Mouse (Mus musculus) CH12.LX (cell line): ENCODE data around the gene Ghrhr. TPM values are rescaled to one million over a fixed set of nuclear protein-coding genes. Genes with fewer than 3 reads are reported as not detected.

Experiments
- DNase-seq: peaks from one replicate; pipeline ENCODE4 v3.0.0-alpha.2; 2013; ENCODE audit errors: extremely low read depth
- H3K27ac ChIP-seq: 2 replicates; pipeline ENCODE4 v1.5.1; 2012; ENCODE audit warnings: low read depth, mild to moderate bottlenecking, control low read depth, moderate library complexity; ENCODE audit not compliant: insufficient read depth
- H3K27me3 ChIP-seq: replicated peaks from 2 replicates; pipeline ENCODE3; 2012; ENCODE audit warnings: inconsistent platforms
- H3K36me3 ChIP-seq, 2 experiments: replicated peaks in 1 of 2; 2 replicates each; pipeline versions ENCODE3 to v1.6.1; 2012; ENCODE audit warnings: inconsistent platforms in 1 of 2, low read length in 1 of 2, mild to moderate bottlenecking in 1 of 2, mixed read lengths in 1 of 2, moderate library complexity in 1 of 2; ENCODE audit not compliant: control insufficient read depth in 1 of 2, insufficient read depth in 1 of 2
- H3K4me1 ChIP-seq, 2 experiments: 2 replicates each; pipeline ENCODE4 v1.6.1; 2012; ENCODE audit warnings: inconsistent platforms in 1 of 2, moderate library complexity in 1 of 2; ENCODE audit not compliant: insufficient read depth in 2 of 2, control insufficient read depth in 1 of 2
- H3K4me2 ChIP-seq: 2 replicates; pipeline ENCODE4 v1.6.1; 2012; ENCODE audit warnings: low read depth, mild to moderate bottlenecking, control low read depth; ENCODE audit not compliant: poor library complexity, insufficient read depth, severe bottlenecking
- H3K4me3 ChIP-seq, 3 experiments: fragments of 150-350 bp in 1 of 3; sonication (generic) in 1 of 3; replicated peaks in 1 of 3; 2 replicates each; pipeline versions ENCODE3 to v1.5.1; 2011 to 2012; ENCODE audit warnings: low read depth in 2 of 3, low read length in 2 of 3, mild to moderate bottlenecking in 2 of 3, moderate library complexity in 2 of 3, control low read depth in 1 of 3, improper control_type of control experiment in 1 of 3, inconsistent platforms in 1 of 3, mixed read lengths in 1 of 3; ENCODE audit not compliant: poor library complexity in 1 of 3
- H3K79me2 ChIP-seq: replicated peaks from 2 replicates; pipeline ENCODE4 v1.6.1; 2012; ENCODE audit warnings: mild to moderate bottlenecking, moderate library complexity; ENCODE audit not compliant: control insufficient read depth, poor library complexity, insufficient read depth, severe bottlenecking; ENCODE audit errors: extremely low read depth
- H3K9ac ChIP-seq: 2 replicates; pipeline ENCODE4 v1.6.1; 2012; ENCODE audit warnings: low read depth, mild to moderate bottlenecking, control low read depth, moderate library complexity; ENCODE audit not compliant: insufficient read depth
- H3K9me3 ChIP-seq: replicated peaks from 2 replicates; pipeline ENCODE3; 2012; ENCODE audit warnings: low read length, inconsistent platforms, mixed read lengths
- ELF1 ChIP-seq: IDR thresholded peaks from 2 replicates; pipeline ENCODE4 v1.6.1; 2014; ENCODE audit warnings: low read depth, mild to moderate bottlenecking, inconsistent platforms, low read length, improper control_type of control experiment
- ETS1 ChIP-seq: conservative IDR thresholded peaks from 2 replicates; pipeline ENCODE4 v1.6.1; 2012; ENCODE audit warnings: low read depth, mild to moderate bottlenecking, inconsistent platforms, low read length, improper control_type of control experiment, moderate library complexity
- GABPA ChIP-seq: IDR thresholded peaks from 2 replicates; pipeline ENCODE4 v1.6.1; 2012; ENCODE audit warnings: low read depth, low read length, improper control_type of control experiment, inconsistent platforms; ENCODE audit not compliant: insufficient replicate concordance
- HCFC1 ChIP-seq: IDR thresholded peaks from 2 replicates; pipeline ENCODE4 v1.6.1; 2012; ENCODE audit warnings: low read depth, mild to moderate bottlenecking, inconsistent platforms, low read length, improper control_type of control experiment
- IRF4 ChIP-seq: IDR thresholded peaks from 2 replicates; pipeline ENCODE4 v1.6.1; 2014; ENCODE audit warnings: low read depth, mild to moderate bottlenecking, inconsistent platforms, low read length, improper control_type of control experiment
- JUN ChIP-seq: IDR thresholded peaks from 2 replicates; pipeline ENCODE4 v1.6.1; 2011; ENCODE audit warnings: low read depth, mild to moderate bottlenecking, low read length, improper control_type of control experiment, moderate library complexity; ENCODE audit not compliant: insufficient read depth
- JUND ChIP-seq: conservative IDR thresholded peaks from 2 replicates; pipeline ENCODE4 v1.6.1; 2011; ENCODE audit warnings: low read depth, low read length, improper control_type of control experiment
- KAT2A ChIP-seq: IDR thresholded peaks from 2 replicates; pipeline ENCODE4 v1.6.1; 2012; ENCODE audit warnings: low read length, improper control_type of control experiment, inconsistent platforms; ENCODE audit not compliant: insufficient replicate concordance
- MAFK ChIP-seq: IDR thresholded peaks from 2 replicates; pipeline ENCODE4 v1.6.1; 2011; ENCODE audit warnings: low read length, improper control_type of control experiment; ENCODE audit not compliant: insufficient replicate concordance
- MAX ChIP-seq: IDR thresholded peaks from 2 replicates; pipeline ENCODE4 v1.6.1; 2011; ENCODE audit warnings: low read length, improper control_type of control experiment
- MAZ ChIP-seq: IDR thresholded peaks from 2 replicates; pipeline ENCODE4 v1.6.1; 2012; ENCODE audit warnings: low read depth, mild to moderate bottlenecking, inconsistent platforms, low read length, improper control_type of control experiment, moderate library complexity
- PAX5 ChIP-seq: IDR thresholded peaks from 2 replicates; pipeline ENCODE4 v1.6.1; 2012; ENCODE audit warnings: low read length, inconsistent platforms, mixed read lengths
- RAD21 ChIP-seq: IDR thresholded peaks from 2 replicates; pipeline ENCODE4 v1.6.1; 2011; ENCODE audit warnings: low read depth, mild to moderate bottlenecking, low read length, improper control_type of control experiment, moderate library complexity
- SMC3 ChIP-seq: IDR thresholded peaks from 2 replicates; pipeline ENCODE4 v1.6.1; 2011; ENCODE audit warnings: low read depth, low read length, improper control_type of control experiment
- TBP ChIP-seq: conservative IDR thresholded peaks from 2 replicates; pipeline ENCODE4 v1.6.1; 2011; ENCODE audit warnings: low read depth, low read length, improper control_type of control experiment
- TCF12 ChIP-seq: IDR thresholded peaks from 2 replicates; pipeline ENCODE4 v1.6.1; 2014; ENCODE audit warnings: low read depth, mild to moderate bottlenecking, inconsistent platforms, low read length, improper control_type of control experiment
- UBTF ChIP-seq: IDR thresholded peaks from 2 replicates; pipeline ENCODE4 v1.6.1; 2012; ENCODE audit warnings: low read depth, mild to moderate bottlenecking, inconsistent platforms, low read length, improper control_type of control experiment, moderate library complexity
- USF2 ChIP-seq: conservative IDR thresholded peaks from 2 replicates; pipeline ENCODE4 v1.6.1; 2011; ENCODE audit warnings: low read depth, low read length, improper control_type of control experiment
- dilution Hi-C: fragments of 300-500 bp; cut with MboI; formaldehyde crosslinking; loops from 2 replicates; pipeline ENCODE4 v1.14.3; 2020; ENCODE audit warnings: low sequenced_read_pairs; ENCODE audit not compliant: extremely low pct_unique_long_range_greater_than_20kb, extremely low pct_ligation_motif_present
- in situ Hi-C: fragments of 300-500 bp; cut with MboI; formaldehyde crosslinking; loops from 3 replicates; pipeline ENCODE4 v1.14.3; 2019; ENCODE audit warnings: low sequenced_read_pairs, low pct_ligation_motif_present, low pct_unique_long_range_greater_than_20kb, mixed read lengths
- polyA plus RNA-seq: library from polyadenylated mRNA; unstranded; fragments of >175 nt; gene quantifications from 2 replicates; pipeline ENCODE4 v1.2.1, GENCODE M21; 2012; ENCODE audit warnings: low read depth; ENCODE audit not compliant: insufficient read length
- total RNA-seq, 2 experiments: library from RNA; depleted of rRNA; stranded (reverse); fragments of 300-350 nt in 1 of 2; fragments of >200 nt in 1 of 2; gene quantifications; 2 replicates each; pipeline ENCODE4 v1.2.3; 2012 to 2014

Gene Ghrhr
- total and polyA plus RNA-seq, 3 experiments = not detected

DNA sequence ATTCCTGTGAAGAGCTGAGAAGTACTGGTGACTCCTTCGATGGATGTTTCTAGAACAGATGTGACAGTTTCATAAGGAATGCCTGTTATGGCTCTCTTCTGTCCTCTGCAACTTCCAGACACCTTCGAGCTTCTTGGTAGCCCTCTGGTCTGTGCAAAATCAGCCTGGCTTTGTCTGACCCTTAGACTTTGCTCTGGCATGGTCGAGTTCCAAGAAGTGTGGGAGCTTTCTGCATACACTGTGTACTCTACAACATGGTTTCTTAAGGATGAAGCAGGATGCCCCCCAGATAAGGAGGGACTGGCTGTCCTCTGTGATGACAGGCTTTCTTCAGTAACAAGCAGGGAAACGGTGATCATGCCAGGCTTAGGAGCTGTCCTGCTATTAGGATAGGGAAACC lies 47.9 kb upstream of the Ghrhr start:
- Histone ChIP-seq H3K9me3 (no peaks in the 10 kb centered on the region), H3K4me3 (no peak overlapping the region), H3K4me1 (no peaks in the 10 kb centered on the region), H3K36me3 (no peaks in the 10 kb centered on the region), H3K27ac (no peak overlapping the region), H3K79me2 (no peaks in the 10 kb centered on the region), H3K9ac (no peak overlapping the region), H3K4me2 (no peak overlapping the region), H3K27me3 (peaks cover 98% of the 10 kb centered on the region)
- in situ Hi-C loops = no loop called here
- dilution Hi-C loops = no loop called here
- TF ChIP-seq KAT2A = no peak
- no peak for TF ChIP-seq JUN
- TF ChIP-seq MAX = no peak
- TF ChIP-seq TBP = no peak
- no peak for TF ChIP-seq RAD21
- no peak for DNase-seq

DNA sequence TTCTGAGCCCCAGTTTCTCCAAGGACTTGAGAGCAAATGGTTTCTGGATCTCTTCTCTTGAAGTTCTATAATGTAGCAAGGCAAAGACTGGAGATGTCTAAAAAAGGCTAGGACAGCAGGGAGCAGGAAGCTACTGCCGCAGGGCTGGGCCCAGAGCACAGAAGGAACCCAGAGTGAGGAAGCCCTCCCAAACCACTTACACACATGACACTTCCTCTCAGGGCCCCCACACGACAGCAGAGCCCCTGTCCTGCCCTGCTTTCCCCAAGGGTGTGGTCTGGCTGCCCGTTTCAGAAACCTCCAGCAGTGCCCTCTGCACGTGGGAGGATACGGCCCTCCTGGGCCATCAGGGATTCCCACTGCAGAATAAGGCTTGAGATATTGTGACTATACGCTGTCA lies 44.8 kb upstream of the Ghrhr start:
- DNase-seq = no peak
- dilution Hi-C loops = no loop called here

DNA sequence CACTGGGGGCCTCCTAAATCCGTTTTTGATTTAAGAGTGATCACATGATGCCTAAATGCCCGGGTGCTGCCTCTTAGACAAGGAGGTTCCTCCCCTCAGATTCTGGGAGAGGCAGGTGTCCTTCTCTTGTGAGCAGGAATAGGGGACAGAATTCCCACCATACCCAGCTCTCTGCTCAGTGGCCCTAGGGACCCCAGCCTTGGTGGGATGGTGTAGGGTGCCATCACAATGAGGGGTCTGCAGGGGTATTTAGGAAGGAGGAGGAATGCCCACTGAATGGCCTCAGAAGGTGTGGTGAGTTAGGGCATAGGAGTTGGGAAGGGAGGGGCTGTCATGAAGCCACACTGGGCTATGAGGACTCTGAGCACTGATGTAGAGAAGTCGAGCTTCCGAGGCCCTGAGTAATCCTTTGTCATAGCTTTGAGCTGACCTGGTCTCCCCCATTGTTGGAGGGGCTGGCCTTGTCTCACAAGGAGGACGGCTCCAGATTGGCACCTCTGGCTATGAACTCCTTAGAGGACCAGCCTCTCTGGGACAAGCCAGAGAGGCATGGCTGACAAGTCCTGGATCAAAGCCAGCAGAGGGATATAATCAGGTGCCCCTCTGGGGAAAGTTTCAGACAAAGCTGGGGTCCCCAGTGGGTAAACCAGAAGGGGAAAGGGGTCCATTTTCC lies 43.9 kb upstream of the Ghrhr start:
- Histone ChIP-seq H3K27ac (no peak overlapping the region), H3K4me1 (no peaks in the 10 kb centered on the region), H3K9ac (no peak overlapping the region), H3K36me3 (no peaks in the 10 kb centered on the region), H3K9me3 (no peaks in the 10 kb centered on the region), H3K79me2 (no peaks in the 10 kb centered on the region), H3K4me2 (no peak overlapping the region), H3K27me3 (peaks cover 95% of the 10 kb centered on the region), H3K4me3 (no peak overlapping the region)
- TF ChIP-seq SMC3 (no peak), TCF12 (no peak), ELF1 (no peak), KAT2A (no peak), TBP (no peak)
- DNase-seq = no peak
- dilution Hi-C loops (no loop called here), in situ Hi-C loops (no loop called here)

More for the DNA sequence above, 44.8 kb upstream of the Ghrhr start:
- H3K36me3 ChIP-seq = no peaks in the 10 kb centered on the region
- H3K27ac ChIP-seq = no peak overlapping the region
- no peak for TF ChIP-seq GABPA
- TF ChIP-seq MAZ = no peak
- TF ChIP-seq IRF4 = no peak
- TF ChIP-seq PAX5 = no peak
- TF ChIP-seq HCFC1 = no peak
- TF ChIP-seq UBTF = no peak
- TF ChIP-seq USF2 = no peak
- no peak for TF ChIP-seq JUND
- TF ChIP-seq ETS1 = no peak
- no peak for TF ChIP-seq TCF12
- no peak for TF ChIP-seq MAFK
- TF ChIP-seq, all 38 proteins: peak for 0
- in situ Hi-C loops = no loop called here
- no peak overlapping the region for H3K9ac ChIP-seq
- H3K4me1 ChIP-seq = no peaks in the 10 kb centered on the region
- H3K4me2 ChIP-seq = no peak overlapping the region
- no peaks in the 10 kb centered on the region for H3K79me2 ChIP-seq
- H3K4me3 ChIP-seq = no peak overlapping the region
- peaks cover 95% of the 10 kb centered on the region for H3K27me3 ChIP-seq
- H3K9me3 ChIP-seq = no peaks in the 10 kb centered on the region
